Mouse (Mus musculus): ENCODE data around the gene Retreg2.

The Retreg2 gene

DNA sequence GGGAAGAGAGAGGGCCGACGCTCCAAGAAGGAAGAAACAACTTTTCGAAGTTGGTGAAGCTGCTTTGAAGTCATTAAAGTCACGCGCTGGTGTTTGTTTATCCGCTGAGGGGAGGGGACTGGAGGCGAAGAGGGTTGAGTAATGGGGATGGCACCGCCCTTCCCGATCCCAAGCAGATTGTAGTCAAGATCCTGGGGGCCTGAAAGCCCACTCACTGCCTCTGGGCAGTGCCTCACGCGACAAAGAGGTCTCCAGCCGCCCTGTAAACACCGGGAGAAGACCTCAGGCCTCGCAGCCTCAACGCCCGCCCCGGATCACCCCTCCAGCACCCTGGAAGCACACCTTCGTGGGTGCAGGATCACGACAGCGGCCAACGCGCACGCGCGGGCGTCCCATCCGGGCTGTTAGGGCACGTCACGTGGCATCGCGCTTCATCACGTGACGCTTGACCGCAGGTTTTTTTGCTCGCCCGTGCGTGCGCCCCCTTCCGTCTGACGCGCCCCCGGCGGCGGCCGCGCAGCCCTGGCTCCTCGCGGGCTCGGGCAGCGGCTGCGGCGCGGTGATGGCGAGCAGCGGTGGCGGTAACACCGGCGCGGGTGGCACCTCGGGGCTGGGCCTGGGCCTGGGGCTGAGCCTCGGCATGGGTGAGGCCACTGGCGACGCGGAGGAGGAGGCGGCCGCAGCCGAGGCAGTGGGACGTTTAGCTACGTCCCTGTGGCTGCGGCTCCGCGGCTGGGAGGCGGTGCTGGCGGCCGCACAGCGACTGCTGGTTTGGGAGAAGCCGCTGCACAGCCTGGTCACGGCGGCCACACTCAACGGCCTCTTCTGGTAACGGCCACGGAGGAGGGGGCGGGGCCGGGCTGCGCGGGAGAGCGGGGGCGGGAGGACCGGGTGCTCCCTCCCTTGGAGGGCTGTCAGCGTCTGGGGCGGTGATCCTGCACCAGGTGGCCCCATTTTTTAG, at the start of gene Retreg2, which contains the start of gene Cnppd1:
Retreg2 (plus strand) TSS at position 478 of the 961 bp plus-strand sequence.
Cnppd1 (minus strand) TSS at position 411 of the 961 bp plus-strand sequence.
- DNase-seq (ENCODE audit: low spot score in 2 of 2), result peak; percentile 96 to 97

DNA sequence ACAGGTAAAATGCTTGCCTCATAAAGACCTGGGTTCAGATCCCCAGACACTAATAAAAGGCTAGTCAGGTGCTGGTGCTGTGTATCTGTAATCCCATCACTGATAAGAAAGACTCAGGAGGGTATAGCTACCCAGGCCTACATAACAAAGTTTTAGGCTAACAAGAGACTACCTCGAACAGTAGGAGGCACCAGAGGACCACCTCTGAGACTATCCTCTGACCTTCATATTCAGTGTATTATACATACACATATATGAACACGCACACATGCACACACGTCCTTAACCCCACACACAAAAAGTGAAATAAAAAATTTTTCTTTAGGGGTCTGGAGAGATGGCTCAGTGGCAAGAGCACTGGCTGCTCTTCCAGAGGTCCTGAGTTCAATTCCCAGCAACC, 20.4 kb upstream of the Retreg2 start:
- DNase-seq (ENCODE audit: low spot score in 2 of 2), result no peak

GRCm38 (mm10) chr1:75124346-75125321, 17.9 kb upstream of the Retreg2 start, which contains the start of gene Nhej1:
Nhej1 (minus strand) TSS chr1:75125200.
- DNase-seq (ENCODE audit: low spot score in 2 of 2), result peak; percentile 91 to 95

GRCm38 (mm10) chr1:75125418-75125817, 17.2 kb upstream of the Retreg2 start:
- DNase-seq (ENCODE audit: low spot score in 2 of 2), result no peak

DNA sequence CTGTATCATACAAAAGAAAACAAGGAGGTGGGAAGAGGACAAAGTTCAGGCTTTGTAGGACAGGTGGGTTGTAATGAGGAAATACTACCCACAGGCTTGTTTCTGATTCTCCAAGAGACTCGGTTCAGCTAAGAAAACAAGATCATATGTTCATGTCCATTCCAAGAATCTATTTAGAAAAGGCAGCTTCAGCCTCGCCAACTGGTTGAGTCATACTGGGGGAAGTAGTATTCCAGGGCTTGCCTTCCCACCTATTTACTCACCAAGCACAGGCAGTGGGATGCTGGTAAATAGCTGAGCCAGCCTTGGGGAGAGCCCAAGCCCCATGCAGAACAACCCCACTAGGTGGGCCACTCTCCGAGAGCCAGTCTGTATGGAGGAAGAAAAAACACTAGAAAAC, 13.9 kb upstream of the Retreg2 start:
- no peak for DNase-seq (ENCODE audit: low spot score in 2 of 2)

DNA sequence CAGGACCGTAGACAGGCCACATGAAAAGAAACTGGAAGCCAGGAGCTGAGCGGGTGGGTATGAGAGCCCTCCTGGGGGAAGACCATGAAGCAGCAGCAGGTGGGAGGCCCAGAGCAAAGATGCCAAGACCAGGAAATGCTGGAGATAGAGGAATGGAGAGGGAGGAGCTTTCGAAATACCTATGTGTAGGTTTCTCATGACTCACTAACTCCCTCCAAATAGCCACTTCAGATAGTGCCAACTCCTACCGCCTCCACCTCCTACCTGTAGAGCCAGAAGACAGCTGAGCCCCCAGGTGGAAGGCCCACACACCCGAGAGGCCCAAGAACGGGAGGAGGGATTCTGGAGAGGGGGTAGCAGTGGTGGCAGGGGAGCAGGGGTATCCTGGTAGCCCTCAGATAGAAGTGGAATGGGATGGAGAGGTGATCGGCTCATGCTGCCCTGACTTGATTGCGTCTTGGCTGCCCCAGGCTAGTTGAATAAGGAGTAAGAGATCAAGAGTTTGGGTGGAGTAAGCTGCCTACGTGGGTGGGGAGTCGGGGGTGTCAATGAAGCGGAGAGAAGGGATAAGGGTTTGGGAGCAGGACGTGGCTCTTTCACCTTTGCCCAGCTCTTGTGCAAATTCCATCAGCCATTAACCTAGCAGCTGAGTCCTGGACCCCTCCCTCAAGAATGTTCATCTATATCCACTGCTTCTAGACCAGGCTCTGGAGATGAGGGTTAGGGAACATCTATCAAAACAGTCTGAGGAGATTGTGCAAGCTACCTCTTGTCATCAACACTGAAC, 9.0 kb upstream of the Retreg2 start, which contains the start of gene Slc23a3:
Slc23a3 (minus strand) TSS at position 470 of the 787 bp plus-strand sequence.
- DNase-seq (ENCODE audit: low spot score in 2 of 2), result no peak

- DNase-seq (ENCODE audit: low spot score in 2 of 2), result no peak
Observed at GRCm38 (mm10) chr1:75136293-75136692, 6.3 kb upstream of the Retreg2 start.

DNA sequence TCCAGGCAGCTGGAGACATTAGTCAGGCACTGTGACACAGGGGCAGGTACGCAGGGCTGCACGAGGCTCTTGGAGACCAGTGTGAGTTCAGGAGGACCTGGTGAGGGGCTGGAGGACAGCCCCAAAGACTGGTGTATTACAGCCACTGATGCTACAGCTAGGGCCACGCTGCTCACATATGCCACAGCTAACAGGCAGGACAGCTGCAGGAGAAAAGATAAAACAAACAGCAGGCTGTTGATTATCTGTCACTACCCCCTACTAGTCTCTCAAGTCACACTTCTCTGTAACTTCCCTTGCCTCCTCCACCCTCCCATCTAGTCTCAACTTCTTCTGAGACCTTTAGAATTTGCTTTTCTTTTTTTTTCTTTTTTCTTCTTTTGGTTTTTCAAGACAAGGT, 5.8 kb upstream of the Retreg2 start:
- DNase-seq (ENCODE audit: low spot score in 2 of 2), result no peak

DNA sequence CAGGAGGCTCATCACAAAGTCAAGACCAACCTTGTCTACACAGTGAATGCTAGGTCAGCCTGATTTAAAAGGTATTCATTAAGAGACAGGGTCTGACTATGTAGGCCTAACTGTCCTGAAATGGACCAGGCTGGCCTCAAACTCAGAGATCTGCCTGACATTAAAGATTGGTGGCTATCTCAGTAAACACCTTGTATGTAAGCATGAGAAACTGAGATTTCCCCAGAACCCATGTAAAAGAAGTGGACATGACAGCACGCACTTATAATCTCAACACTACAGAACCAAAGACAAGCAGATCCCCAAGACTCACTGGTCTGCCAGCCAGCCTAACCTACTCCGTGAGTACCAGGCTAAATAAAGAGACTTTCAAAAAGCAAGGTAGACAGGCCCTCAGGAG, 4.1 kb upstream of the Retreg2 start:
- no peak for DNase-seq (ENCODE audit: low spot score in 2 of 2)

GRCm38 (mm10) chr1:75140601-75141190, 1.9 kb upstream of the Retreg2 start:
- peak in 1 of 2 experiments; percentile 24 for DNase-seq (ENCODE audit: low spot score in 2 of 2)

- DNase-seq (ENCODE audit: low spot score in 2 of 2), result peak; percentile 79
Observed at GRCm38 (mm10) chr1:75141486-75142190, 940 bp upstream of the Retreg2 start.

- no peak for DNase-seq (ENCODE audit: low spot score in 2 of 2)
Observed at GRCm38 (mm10) chr1:75145589-75145988, 3.0 kb downstream of the Retreg2 start.

- no peak for DNase-seq (ENCODE audit: low spot score in 2 of 2)
Observed at GRCm38 (mm10) chr1:75147411-75148135, 5.0 kb downstream of the Retreg2 start.

DNA sequence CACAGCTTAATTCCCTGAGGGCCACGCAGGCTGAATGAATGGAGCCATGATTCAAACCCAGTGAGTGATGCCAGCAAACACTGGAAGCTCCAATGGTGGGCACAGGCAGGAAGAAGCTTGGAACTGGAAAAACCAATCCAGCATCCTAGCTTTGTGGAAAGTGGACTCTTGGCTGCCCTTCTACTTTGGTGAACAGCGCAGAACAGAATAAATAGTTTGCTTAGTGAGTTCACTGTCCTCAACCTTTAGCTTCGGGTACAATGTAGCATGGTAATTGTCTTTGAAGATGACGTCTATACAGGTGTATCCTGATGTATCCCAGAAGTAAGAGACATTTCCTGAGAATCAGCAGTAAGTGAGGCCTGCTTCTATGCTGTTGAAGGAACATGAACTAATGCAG, 6.1 kb downstream of the Retreg2 start:
- DNase-seq (ENCODE audit: low spot score in 2 of 2), result no peak

DNA sequence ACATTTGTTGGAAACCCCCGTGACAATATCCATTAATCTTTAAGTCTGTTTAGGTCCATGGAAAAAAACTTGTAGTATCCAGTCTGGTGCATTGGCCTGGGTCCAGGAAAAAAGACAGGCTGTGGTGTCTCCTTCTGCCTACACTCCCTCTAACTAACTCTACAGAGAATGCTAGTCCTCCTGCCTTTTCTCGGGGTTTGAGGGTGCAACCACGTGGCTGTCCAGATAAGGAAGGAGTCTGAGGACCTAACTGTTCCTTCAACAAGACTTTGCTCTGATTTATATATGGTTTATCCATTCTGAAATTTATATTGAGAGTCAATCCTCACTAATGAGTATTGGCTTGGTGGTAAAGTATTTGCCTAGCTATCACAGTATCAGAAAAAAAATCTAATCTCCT, 13.3 kb downstream of the Retreg2 start:
- no peak for DNase-seq (ENCODE audit: low spot score in 2 of 2)

DNA sequence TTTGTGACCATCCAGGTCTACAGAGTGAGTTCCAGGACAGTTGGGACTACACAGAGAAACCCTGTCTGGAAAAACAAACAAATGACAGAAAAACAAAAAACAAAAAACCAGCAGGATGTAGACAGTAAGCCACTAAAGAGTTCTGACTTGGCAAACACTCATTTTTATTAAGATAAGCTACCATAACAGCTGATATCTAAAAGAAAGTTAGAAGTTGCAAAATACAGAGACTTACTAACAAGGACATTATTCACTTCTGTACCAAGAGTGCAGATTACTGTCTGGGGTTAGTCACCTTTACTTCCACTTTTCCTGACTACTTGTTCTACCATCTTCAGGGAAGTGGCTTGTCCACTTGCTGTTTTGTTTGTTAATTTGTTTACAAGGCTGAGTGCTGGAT, 16.4 kb downstream of the Retreg2 start:
- no peak for DNase-seq (ENCODE audit: low spot score in 2 of 2)

GRCm38 (mm10) chr1:75159540-75160255, 17.1 kb downstream of the Retreg2 start:
- no peak for DNase-seq (ENCODE audit: low spot score in 2 of 2)

DNA sequence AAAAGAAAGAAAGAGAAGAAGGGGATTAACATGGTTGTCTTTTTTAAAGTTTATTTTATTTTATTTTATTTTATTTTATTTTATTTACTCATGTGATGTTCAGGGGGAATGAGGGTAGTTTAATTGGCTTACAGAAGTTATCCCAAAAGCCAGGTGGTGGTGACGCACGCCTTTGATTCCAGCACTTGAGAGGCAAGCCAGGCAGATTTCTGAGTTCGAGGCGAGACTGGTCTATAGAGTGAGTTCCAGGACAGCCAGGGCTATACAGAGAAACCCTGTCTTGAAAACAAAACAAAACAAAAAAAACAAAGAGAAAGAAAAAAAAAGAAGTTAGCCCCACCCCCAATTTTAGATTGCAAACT, 17.7 kb downstream of the Retreg2 start:
- DNase-seq (ENCODE audit: low spot score in 2 of 2), result no peak

DNA sequence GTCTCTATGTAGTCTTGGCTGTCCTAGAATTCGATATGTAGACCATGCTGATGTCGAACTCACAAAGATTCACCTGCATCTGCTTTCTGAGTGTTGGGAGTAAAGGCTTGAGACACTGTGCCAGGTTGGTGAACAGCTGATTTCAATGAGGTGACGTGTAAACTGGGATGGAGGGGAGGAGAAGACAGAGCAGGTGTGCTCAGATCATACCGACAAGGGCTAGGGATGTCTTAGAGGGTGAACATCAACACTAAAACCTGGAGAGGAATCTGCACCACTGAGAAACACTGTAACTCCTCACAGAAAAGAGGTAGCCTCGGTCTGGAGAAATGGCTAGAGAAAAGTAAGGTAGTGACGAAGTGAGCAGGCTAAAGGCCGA, 25.5 kb downstream of the Retreg2 start:
- DNase-seq (ENCODE audit: low spot score in 2 of 2), result no peak
